Mouse (Mus musculus) neural tube, embryonic 12.5 days (tissue): ENCODE measurements around the gene Txndc15. TPM values are rescaled to one million over a fixed set of nuclear protein-coding genes. Genes with fewer than 3 reads are reported as not detected.

Source experiments
- ATAC-seq: fragments of 200-750 bp; cut with Nextera tagmentation; 2 replicates; pipeline ENCODE4 v1.8.0; 2017; ENCODE audit warnings: low read depth, mild to moderate bottlenecking, moderate TSS enrichment, moderate library complexity; ENCODE audit not compliant: low FRiP score
- H3K27ac ChIP-seq: fragments of 300-500 bp; sonication (generic); 2 replicates; pipeline ENCODE4 v1.5.1; 2016
- H3K27me3 ChIP-seq: fragments of 300-500 bp; sonication (generic); replicated peaks from 2 replicates; pipeline ENCODE4 v1.6.1; 2016; ENCODE audit warnings: mild to moderate bottlenecking
- H3K36me3 ChIP-seq: fragments of 300-500 bp; sonication (generic); 2 replicates; pipeline ENCODE4 v1.6.1; 2016; ENCODE audit warnings: mild to moderate bottlenecking
- H3K4me1 ChIP-seq: fragments of 300-500 bp; sonication (generic); 2 replicates; pipeline ENCODE4 v1.6.1; 2016
- H3K4me2 ChIP-seq: fragments of 300-500 bp; sonication (generic); replicated peaks from 2 replicates; pipeline ENCODE4 v1.6.1; 2016; ENCODE audit warnings: mild to moderate bottlenecking
- H3K4me3 ChIP-seq: fragments of 300-500 bp; sonication (generic); 2 replicates; pipeline ENCODE4 v1.5.1; 2016
- H3K9ac ChIP-seq: fragments of 300-500 bp; sonication (generic); 2 replicates; pipeline ENCODE4 v1.6.1; 2016; ENCODE audit warnings: mild to moderate bottlenecking
- H3K9me3 ChIP-seq: fragments of 300-500 bp; sonication (generic); 2 replicates; pipeline ENCODE4 v1.6.1; 2016; ENCODE audit warnings: mild to moderate bottlenecking
- WGBS: fragments of 180-500 bp; shearing (Covaris S2); methylation state at CpG from one replicate; pipeline ENCODE4 v1.1.7; 2016; 5-methylcytosine and 5-hydroxymethylcytosine counted together
- polyA plus RNA-seq: library from polyadenylated mRNA; unstranded; fragments of >200 nt; fragmentation: Nextera tagmentation; extraction: Ambion mirVana; gene quantifications from 2 replicates; pipeline ENCODE4 v1.2.1, GENCODE M21; 2016

Gene Txndc15
- polyA plus RNA-seq, 1 experiment from 2014 or later = 112 TPM

GRCm38 (mm10) chr13:55704301-55704700, 10.1 kb upstream of the Txndc15 start:
- Histone ChIP-seq H3K4me2 (no peak overlapping the region), H3K27ac (no peak overlapping the region), H3K9ac (no peak overlapping the region), H3K4me1 (0 out of 2 replicates have a peak, but pooled peaks cover under 1% of the 10 kb centered on the region), H3K27me3 (no peaks in the 10 kb centered on the region), H3K4me3 (no peak overlapping the region), H3K9me3 (no peaks in the 10 kb centered on the region), H3K36me3 (peaks cover 44% of the 10 kb centered on the region)
- no peak for ATAC-seq
- 91% methylated on average over 4 of the region's 4 CpGs for WGBS

DNA sequence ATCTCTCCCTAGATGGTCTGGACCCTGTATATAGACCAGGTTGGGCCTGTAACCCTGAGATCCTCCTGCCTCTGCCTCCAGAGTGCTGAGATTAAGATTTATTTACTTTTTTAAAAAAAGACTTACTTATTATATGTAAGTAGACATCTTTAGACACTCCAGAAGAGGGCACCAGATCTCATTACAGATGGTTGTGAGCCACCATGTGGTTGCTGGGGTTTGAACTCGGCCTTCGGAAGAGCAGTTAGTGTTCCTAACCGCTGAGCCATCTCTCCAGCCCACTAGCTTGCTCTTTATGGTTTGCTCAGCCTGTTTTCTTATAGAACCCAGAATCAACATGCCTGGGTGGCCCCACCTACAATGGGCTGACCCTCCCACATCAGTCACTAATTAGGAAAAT, 1.6 kb upstream of the Txndc15 start:
- Histone ChIP-seq H3K9me3 (no peaks in the 10 kb centered on the region), H3K27ac (no peak overlapping the region), H3K4me3 (no peak overlapping the region), H3K27me3 (no peaks in the 10 kb centered on the region), H3K4me1 (peaks cover 15% of the 10 kb centered on the region; the same call in 1 of the 2 replicates), H3K4me2 (no peak overlapping the region), H3K36me3 (peaks cover 3% of the 10 kb centered on the region), H3K9ac (no peak overlapping the region)
- 95% methylated on average over 3 of the region's 3 CpGs for WGBS
- ATAC-seq = no peak

DNA sequence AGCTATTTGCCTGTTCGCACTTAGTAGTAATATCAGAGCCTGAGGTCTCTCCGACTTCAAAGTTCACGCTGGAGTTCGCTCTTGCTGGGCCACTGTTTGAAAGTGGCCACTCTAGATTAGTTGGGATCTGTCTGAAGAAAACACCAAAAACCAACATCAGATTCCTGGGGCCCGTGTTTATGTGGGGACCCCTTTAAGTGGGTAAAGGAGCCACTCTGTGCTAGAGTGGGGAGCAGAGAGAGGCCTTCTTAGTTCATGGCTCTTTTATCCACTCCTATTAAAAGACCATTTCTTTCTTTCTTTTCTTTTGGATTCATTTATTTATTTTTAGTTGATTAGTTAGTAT, 690 bp downstream of the Txndc15 start:
- H3K27ac ChIP-seq = peak overlapping the region; percentile 89; the same call in 1 of the 2 replicates
- H3K27me3 ChIP-seq = no peaks in the 10 kb centered on the region
- peak overlapping the region; percentile 90 for H3K4me3 ChIP-seq
- peaks cover 24% of the 10 kb centered on the region for H3K36me3 ChIP-seq
- H3K4me1 ChIP-seq = peaks cover 12% of the 10 kb centered on the region; the same call in 1 of the 2 replicates
- H3K9ac ChIP-seq = peak overlapping the region; percentile 96
- no peaks in the 10 kb centered on the region for H3K9me3 ChIP-seq
- peak overlapping the region; percentile 61 for H3K4me2 ChIP-seq
- WGBS = 11% methylated on average over 5 of the region's 5 CpGs
- ATAC-seq = no peak

DNA sequence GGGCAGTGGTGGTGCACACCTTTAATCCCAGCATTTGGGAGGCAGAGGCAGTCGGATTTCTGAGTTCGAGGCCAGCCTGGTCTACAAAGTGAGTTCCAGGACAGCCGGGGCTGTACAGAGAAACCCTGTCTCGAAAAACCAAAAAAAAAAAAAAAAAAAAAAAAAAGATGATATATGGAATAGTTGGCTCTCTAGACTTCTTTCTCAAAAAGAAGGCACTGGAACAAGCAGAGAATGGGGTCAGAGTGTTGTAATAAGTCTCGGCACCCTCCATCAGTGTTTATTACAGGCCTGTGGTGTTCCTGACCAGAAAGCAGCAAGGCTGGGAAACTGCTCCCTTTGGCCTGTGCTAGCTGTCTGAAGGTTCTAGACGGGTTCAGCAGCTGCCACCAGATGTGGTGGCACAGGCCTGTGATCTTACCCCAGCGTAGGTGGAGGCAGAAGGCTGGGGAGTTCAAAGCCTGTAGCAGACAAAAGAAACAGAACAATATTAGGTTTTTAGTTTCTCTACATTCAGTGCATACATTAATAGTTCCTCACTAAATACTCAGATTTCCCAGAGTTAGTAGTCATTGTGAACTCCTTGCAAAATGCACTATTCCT, 1.6 kb downstream of the Txndc15 start:
- no peaks in the 10 kb centered on the region for H3K9me3 ChIP-seq
- no peak overlapping the region for H3K4me3 ChIP-seq
- no peak for ATAC-seq
- peaks cover 12% of the 10 kb centered on the region; the same call in 1 of the 2 replicates for H3K4me1 ChIP-seq
- peaks cover 31% of the 10 kb centered on the region for H3K36me3 ChIP-seq
- H3K27ac ChIP-seq = no peak overlapping the region
- H3K27me3 ChIP-seq = no peaks in the 10 kb centered on the region
- peak overlapping the region; percentile 61 for H3K4me2 ChIP-seq
- H3K9ac ChIP-seq = 0 out of 2 replicates have a peak overlapping the region, but pooled peaks have one; percentile 96
- 80% methylated on average over 7 of the region's 7 CpGs for WGBS

DNA sequence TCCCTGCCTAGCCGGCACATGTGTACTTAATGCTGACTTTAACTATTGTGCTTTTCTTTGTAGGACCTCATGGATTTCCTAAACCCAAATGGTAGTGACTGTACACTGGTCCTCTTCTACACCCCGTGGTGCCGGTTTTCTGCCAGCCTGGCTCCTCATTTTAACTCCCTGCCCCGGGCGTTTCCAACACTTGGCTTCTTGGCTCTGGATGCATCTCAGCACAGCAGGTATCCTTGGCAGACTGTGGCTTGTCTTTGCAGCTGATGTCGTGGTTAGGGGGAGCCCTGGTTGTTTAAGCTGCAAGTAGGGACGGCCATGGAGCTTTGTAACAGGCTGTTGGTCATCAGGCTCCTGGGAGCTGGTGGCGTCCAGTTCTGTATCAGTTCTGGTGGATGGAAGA, 7.1 kb downstream of the Txndc15 start:
- Histone ChIP-seq H3K27ac (no peak overlapping the region), H3K36me3 (peaks cover 59% of the 10 kb centered on the region), H3K4me3 (no peak overlapping the region), H3K9me3 (no peaks in the 10 kb centered on the region), H3K4me2 (no peak overlapping the region), H3K9ac (no peak overlapping the region), H3K4me1 (peaks cover 4% of the 10 kb centered on the region; the same call in 1 of the 2 replicates), H3K27me3 (no peaks in the 10 kb centered on the region)
- no peak for ATAC-seq
- WGBS = 80% methylated on average over 8 of the region's 8 CpGs

DNA sequence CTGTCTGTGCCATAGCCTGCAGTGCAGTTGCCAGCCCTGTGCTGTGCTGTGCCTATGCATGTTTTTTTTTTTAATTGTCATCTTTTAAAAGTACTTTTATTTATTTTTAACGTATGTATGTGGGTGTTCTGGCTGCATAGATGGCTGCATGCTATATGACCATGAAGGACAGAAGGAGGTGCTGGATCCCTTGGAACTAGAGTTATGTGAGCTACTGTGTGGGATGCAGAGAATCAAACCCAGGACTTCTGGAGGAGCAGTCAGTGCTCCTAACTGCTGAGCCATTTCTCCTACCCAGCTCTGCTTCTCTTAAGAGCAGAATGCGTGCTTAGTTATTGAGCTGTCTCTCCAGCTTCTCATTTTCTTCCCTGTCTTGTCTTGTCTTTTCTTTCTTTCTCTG, 7.5 kb downstream of the Txndc15 start:
- Histone ChIP-seq H3K27me3 (no peaks in the 10 kb centered on the region), H3K4me1 (peaks cover 3% of the 10 kb centered on the region; the same call in 1 of the 2 replicates), H3K36me3 (peaks cover 59% of the 10 kb centered on the region), H3K9me3 (no peaks in the 10 kb centered on the region), H3K27ac (no peak overlapping the region), H3K4me3 (no peak overlapping the region), H3K9ac (no peak overlapping the region), H3K4me2 (no peak overlapping the region)
- WGBS = 92% methylated on average over 2 of the region's 2 CpGs
- ATAC-seq = no peak

- peaks cover 22% of the 10 kb centered on the region for H3K36me3 ChIP-seq
- 7% methylated on average over 4 of the region's 4 CpGs for WGBS
- ATAC-seq = no peak
Measured at GRCm38 (mm10) chr13:55726598-55727119, 12.2 kb downstream of the Txndc15 start.

DNA sequence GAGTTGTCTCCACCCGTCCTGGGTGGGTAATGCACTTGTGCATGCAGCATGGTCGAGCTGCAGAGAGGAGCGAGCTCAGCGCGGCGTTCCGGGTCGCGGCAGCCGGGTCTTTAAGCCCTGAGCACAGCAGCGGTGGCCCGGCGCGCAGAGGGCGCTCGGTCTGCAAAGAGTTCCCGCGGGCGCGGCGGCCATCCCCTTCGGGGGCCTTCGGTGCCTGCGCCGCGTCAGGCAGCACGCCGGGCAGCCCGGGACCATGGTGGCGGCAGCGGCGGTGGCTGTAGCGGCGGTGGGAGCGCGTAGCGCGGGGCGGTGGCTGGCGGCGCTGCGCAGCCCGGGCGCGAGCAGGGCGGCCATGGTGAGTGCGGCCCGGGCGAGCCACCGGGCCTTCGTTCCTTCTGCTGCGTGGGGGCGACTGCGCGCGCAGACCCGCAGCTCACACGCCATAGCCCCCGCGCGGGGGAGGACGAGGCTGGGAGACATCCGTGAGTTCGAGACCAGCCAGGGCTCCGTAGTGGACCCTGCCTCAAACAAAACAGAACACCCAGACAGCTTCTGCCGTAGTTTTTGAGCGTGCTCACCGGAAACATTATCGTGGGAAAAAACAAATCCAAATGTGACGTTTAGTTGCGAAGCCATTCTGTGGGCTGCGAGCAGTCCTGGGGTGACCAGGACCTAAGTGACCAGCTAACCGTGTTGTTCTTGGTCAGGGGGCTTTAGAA, 12.8 kb downstream of the Txndc15 start, which contains the start of gene Pcbd2:
TSS of gene Pcbd2 (plus strand) at position 249 of the 719 bp plus-strand sequence.
- Histone ChIP-seq H3K27ac (peak within 1 kb of the TSS; percentile 79), H3K4me3 (peak within 1 kb of the TSS; percentile 50), H3K4me2 (peak within 1 kb of the TSS; percentile 58), H3K9me3 (no peaks in the 10 kb centered on the region), H3K9ac (peak within 1 kb of the TSS; percentile 57), H3K4me1 (no peaks in the 10 kb centered on the region), H3K36me3 (peaks cover 21% of the 10 kb centered on the region), H3K27me3 (no peaks in the 10 kb centered on the region)
- peak; percentile 92 for ATAC-seq
- WGBS = under 1% methylated on average over 71 of the region's 73 CpGs

More at GRCm38 (mm10) chr13:55726598-55727119, 12.2 kb downstream of the Txndc15 start:
- no peaks in the 10 kb centered on the region for H3K27me3 ChIP-seq
- peak overlapping the region; percentile 79 for H3K27ac ChIP-seq
- H3K9me3 ChIP-seq = no peaks in the 10 kb centered on the region
- peak overlapping the region; percentile 57 for H3K9ac ChIP-seq
- H3K4me3 ChIP-seq = peak overlapping the region; percentile 50
- H3K4me1 ChIP-seq = no peaks in the 10 kb centered on the region
- peak overlapping the region; percentile 58 for H3K4me2 ChIP-seq

GRCm38 (mm10) chr13:55727839-55728238, 13.4 kb downstream of the Txndc15 start:
- 5% methylated on average over 19 of the region's 19 CpGs for WGBS
- H3K9me3 ChIP-seq = no peaks in the 10 kb centered on the region
- peak overlapping the region; percentile 58 for H3K4me2 ChIP-seq
- peak overlapping the region; percentile 57; the same call in 1 of the 2 replicates for H3K9ac ChIP-seq
- ATAC-seq = peak; percentile 69
- H3K4me1 ChIP-seq = no peaks in the 10 kb centered on the region
- peaks cover 18% of the 10 kb centered on the region for H3K36me3 ChIP-seq
- H3K27me3 ChIP-seq = no peaks in the 10 kb centered on the region
- peak overlapping the region; percentile 50 for H3K4me3 ChIP-seq
- H3K27ac ChIP-seq = no peak overlapping the region; the same call in 1 of the 2 replicates

- no peaks in the 10 kb centered on the region for H3K9me3 ChIP-seq
Measured at GRCm38 (mm10) chr13:55730716-55731115, 16.3 kb downstream of the Txndc15 start.

DNA sequence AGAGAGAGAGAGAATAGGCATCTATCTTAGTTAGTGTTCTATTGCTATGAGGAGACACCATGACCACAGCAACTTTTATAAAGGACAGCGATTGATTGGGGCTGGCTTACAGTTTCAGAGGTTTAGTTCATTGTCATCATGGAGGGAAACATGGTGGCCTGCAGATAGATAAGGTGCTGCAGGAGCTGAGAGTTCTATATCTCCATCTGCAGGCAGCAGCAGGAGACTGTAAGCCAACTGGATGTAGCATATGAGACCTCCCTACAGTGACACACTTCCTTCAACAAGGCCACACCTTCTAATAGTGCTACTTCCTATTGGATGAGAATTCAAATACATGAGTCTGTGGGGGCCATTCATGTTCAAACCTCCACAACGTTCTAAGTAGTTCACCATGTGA, 17.7 kb downstream of the Txndc15 start:
- no peak for ATAC-seq
- Histone ChIP-seq H3K9me3 (no peaks in the 10 kb centered on the region), H3K4me1 (no peaks in the 10 kb centered on the region), H3K9ac (no peak overlapping the region), H3K4me3 (no peak overlapping the region), H3K4me2 (no peak overlapping the region), H3K27me3 (no peaks in the 10 kb centered on the region), H3K36me3 (no peaks in the 10 kb centered on the region), H3K27ac (no peak overlapping the region)
- WGBS = 84% methylated on average over 2 of the region's 2 CpGs

More at GRCm38 (mm10) chr13:55730716-55731115, 16.3 kb downstream of the Txndc15 start:
- no peak for ATAC-seq
- Histone ChIP-seq H3K9ac (no peak overlapping the region), H3K4me3 (no peak overlapping the region), H3K36me3 (peaks cover 1% of the 10 kb centered on the region; the same call in 1 of the 2 replicates), H3K27me3 (no peaks in the 10 kb centered on the region), H3K4me2 (no peak overlapping the region), H3K4me1 (no peaks in the 10 kb centered on the region), H3K27ac (no peak overlapping the region)
- 86% methylated on average over 7 of the region's 7 CpGs for WGBS
